Mouse (Mus musculus) limb, embryonic 13.5 days (tissue): ENCODE measurements around the gene Eif4enif1. TPM values are rescaled to one million over a fixed set of nuclear protein-coding genes. Genes with fewer than 3 reads are reported as not detected.
"Not testable (repeated sequence)": the region's sequence is repeated elsewhere in the genome, so short reads cannot be mapped to it uniquely, and the experiment has no call there.

Experiments
- ATAC-seq: fragments of 200-750 bp; cut with Nextera tagmentation; 2 replicates; pipeline ENCODE4 v1.8.0; 2017; ENCODE audit warnings: low read depth, moderate number of reproducible peaks, moderate TSS enrichment; ENCODE audit not compliant: low FRiP score
- H3K27ac ChIP-seq: fragments of 300-500 bp; sonication (generic); 2 replicates; pipeline ENCODE4 v1.5.1; 2015; ENCODE audit warnings: inconsistent platforms, mild to moderate bottlenecking, moderate library complexity
- H3K27me3 ChIP-seq: fragments of 300-500 bp; sonication (generic); 2 replicates; pipeline ENCODE4 v1.6.1; 2015; ENCODE audit warnings: mild to moderate bottlenecking, inconsistent platforms
- H3K36me3 ChIP-seq: fragments of 300-500 bp; sonication (generic); 2 replicates; pipeline ENCODE4 v1.6.1; 2015; ENCODE audit warnings: inconsistent platforms, mild to moderate bottlenecking, moderate library complexity
- H3K4me1 ChIP-seq: fragments of 300-500 bp; sonication (generic); 2 replicates; pipeline ENCODE4 v1.6.1; 2015; ENCODE audit warnings: inconsistent platforms
- H3K4me2 ChIP-seq: fragments of 300-500 bp; sonication (generic); replicated peaks from 2 replicates; pipeline ENCODE4 v1.6.1; 2015; ENCODE audit warnings: inconsistent platforms, mild to moderate bottlenecking, moderate library complexity
- H3K4me3 ChIP-seq: fragments of 300-500 bp; sonication (generic); 2 replicates; pipeline ENCODE4 v1.5.1; 2015; ENCODE audit warnings: moderate library complexity, mild to moderate bottlenecking, inconsistent platforms
- H3K9ac ChIP-seq: fragments of 300-500 bp; sonication (generic); 2 replicates; pipeline ENCODE4 v1.6.1; 2015; ENCODE audit warnings: mild to moderate bottlenecking, inconsistent platforms
- H3K9me3 ChIP-seq: fragments of 300-500 bp; sonication (generic); 2 replicates; pipeline ENCODE4 v1.6.1; 2016; ENCODE audit warnings: inconsistent platforms
- WGBS: fragments of 180-500 bp; shearing (Covaris S2); methylation state at CpG from one replicate; pipeline ENCODE4 v1.1.7; 2015; 5-methylcytosine and 5-hydroxymethylcytosine counted together
- polyA plus RNA-seq: library from polyadenylated mRNA; unstranded; fragments of >200 nt; fragmentation: Nextera tagmentation; extraction: Ambion mirVana; gene quantifications from 2 replicates; pipeline ENCODE4 v1.2.1, GENCODE M21; 2015

Eif4enif1 gene
- polyA plus RNA-seq, 1 experiment from 2014 or later, result 68.8 TPM

DNA sequence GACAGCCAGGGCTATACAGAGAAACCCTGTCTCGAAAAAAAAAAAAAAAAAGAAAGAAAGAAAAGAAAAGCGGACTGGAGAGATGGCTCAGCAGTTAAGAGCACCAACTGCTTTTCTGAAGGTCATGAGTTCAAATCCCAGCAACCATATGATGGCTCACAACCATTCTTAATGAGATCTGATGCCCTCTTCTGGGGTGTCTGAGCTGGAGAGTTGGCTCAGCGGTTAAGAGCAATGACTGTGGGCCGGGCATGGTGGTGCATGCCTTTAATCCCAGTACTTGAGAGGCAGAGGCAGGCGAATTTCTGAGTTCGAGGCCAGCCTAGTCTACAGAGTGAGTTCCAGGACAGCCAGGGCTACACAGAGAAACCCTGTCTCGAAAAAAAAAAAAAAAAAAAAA lies 1.6 kb upstream of the Eif4enif1 start:
- H3K9me3 ChIP-seq, H3K9ac ChIP-seq, H3K27me3 ChIP-seq, ATAC-seq, H3K4me3 ChIP-seq, H3K27ac ChIP-seq, H3K4me2 ChIP-seq: not testable (repeated sequence)
- Histone ChIP-seq H3K36me3 (peaks cover 11% of the 10 kb centered on the region), H3K4me1 (peaks cover 11% of the 10 kb centered on the region)
- 95% methylated on average over 6 of the region's 7 CpGs for WGBS

DNA sequence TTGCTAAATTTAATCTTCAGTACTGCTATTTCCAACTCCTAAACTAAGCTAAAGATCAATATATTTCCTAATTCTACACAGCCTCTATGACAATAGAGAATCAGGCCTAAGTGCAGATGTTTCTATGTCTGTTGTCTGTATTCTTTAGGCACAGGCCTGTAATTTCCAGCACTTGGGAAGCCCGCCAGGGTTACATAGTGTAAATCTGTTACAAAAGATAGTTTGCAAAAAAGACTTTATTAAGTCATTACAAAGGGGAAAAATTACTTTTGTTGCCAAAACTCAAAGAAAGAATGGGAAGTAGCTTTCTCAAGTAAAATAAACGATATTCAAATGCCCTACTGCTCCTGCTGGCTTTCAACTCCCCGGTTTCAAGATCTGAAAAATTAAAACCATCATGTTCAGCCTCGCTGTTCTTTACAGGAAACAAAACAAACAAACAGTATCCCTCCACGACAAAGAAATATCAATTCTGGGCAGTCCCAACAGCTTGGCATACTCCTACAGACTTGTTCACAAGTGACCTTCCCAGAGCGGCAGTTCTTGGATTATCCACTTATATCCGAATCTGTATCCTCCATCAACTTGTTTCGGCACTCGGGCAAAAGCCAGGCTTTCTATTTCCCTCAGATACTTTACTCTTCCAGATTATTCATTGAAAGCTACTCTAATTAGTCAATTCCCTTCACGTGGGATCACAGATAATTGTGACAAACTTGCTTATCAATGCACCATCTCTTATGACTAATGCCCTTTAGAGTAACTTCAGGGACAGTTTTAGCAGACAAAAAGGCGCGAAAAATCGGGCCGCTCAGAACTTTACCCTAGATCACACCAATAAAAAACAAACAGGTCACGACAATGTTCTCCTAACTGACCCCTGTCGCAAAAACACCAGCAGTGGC lies 614 bp upstream of the Eif4enif1 start:
- Histone ChIP-seq H3K4me1 (peaks cover 11% of the 10 kb centered on the region), H3K9ac (peak overlapping the region; percentile 8; the same call in 1 of the 2 replicates), H3K27me3 (no peaks in the 10 kb centered on the region), H3K9me3 (no peaks in the 10 kb centered on the region), H3K36me3 (peaks cover 21% of the 10 kb centered on the region), H3K27ac (no peak overlapping the region), H3K4me3 (peak overlapping the region; percentile 44), H3K4me2 (peak overlapping the region; percentile 42)
- 7% methylated on average over 16 of the region's 16 CpGs for WGBS
- no peak for ATAC-seq

DNA sequence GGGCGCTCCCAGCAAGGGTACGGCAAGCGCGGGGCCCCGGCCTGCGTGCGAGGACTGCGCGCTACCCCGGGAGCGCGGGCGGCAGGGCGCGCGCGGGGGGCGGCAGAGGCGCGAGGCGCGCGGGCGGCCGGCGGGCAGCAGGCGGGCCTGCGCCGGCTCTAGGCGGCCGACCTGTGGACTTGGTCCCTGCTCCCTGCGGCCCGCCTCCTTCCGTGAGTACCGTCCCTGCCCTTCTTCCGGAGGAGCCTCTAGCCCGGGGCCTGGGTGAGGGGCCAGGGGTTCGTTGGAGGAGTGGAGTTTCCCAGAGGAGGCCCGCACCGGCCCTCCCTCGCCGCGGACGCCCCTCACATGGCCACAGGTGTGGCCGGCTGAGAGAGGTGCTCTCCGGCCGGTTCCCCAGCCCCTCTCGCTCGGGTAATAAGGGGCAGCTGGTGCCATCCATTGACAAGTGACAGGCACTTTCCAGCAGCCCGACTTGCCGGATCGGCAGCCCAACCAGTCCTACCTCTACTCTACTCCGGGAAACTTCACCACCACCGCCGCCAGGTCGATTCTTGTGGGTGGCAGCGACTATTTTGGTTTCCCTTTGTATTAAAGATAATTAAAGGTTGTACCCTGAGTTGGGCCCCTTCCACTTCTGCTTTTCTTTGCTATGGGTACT lies 719 bp downstream of the Eif4enif1 start:
- Histone ChIP-seq H3K4me3 (peak overlapping the region; percentile 44), H3K4me1 (peaks cover 11% of the 10 kb centered on the region), H3K4me2 (peak overlapping the region; percentile 48), H3K27ac (peak overlapping the region; percentile 0; the same call in 1 of the 2 replicates), H3K27me3 (no peaks in the 10 kb centered on the region), H3K9me3 (no peaks in the 10 kb centered on the region), H3K36me3 (peaks cover 34% of the 10 kb centered on the region), H3K9ac (peak overlapping the region; percentile 60)
- 1% methylated on average over 54 of the region's 57 CpGs for WGBS
- peak; percentile 11; the same call in 1 of the 2 replicates for ATAC-seq

DNA sequence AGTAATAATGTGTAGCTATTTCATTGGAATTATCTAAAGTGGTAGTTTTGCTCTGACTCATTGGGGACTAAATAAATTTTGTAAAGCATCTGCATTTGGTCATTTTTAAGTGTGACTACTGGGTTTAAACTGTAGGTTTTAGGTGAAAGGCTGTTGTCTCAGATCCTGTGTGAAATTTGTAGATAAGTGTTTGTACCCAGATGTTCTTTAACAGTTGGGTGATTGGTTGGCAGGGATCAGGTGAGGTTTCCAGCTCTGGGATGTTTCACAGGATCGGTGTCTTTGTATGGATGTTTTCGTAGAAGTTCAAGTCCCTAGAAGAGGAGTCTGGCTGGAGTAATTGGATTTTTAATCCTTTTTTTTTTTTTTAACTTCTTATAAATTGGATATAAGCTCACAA lies 1.6 kb downstream of the Eif4enif1 start:
- 86% methylated on average over 2 of the region's 2 CpGs for WGBS
- H3K4me3 ChIP-seq, result peak overlapping the region; percentile 44
- ATAC-seq, result no peak
- peak overlapping the region; percentile 48 for H3K4me2 ChIP-seq
- no peaks in the 10 kb centered on the region for H3K9me3 ChIP-seq
- H3K9ac ChIP-seq, result no peak overlapping the region
- no peaks in the 10 kb centered on the region for H3K27me3 ChIP-seq
- H3K4me1 ChIP-seq, result peaks cover 11% of the 10 kb centered on the region
- H3K36me3 ChIP-seq, result peaks cover 43% of the 10 kb centered on the region
- H3K27ac ChIP-seq, result no peak overlapping the region

DNA sequence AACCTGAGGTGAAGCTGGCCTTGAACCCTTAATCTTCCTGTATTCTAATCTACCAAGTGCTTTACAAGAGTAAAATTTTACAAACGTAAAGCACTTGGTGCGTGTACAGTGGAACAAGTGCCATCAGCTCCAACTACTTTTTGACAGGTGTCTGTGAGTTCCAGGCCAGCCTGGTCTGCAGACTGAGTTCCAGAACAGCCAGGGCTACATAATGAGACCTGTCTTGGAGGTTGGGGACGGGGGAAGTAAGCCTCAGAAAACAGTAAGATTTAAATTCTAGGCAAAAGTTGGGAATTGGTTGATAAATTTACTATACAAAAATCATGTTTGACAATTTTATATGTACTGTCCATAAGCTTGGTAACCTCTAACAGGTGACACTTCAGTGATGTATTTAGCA lies 3.0 kb downstream of the Eif4enif1 start:
- H3K4me3 ChIP-seq, result no peak overlapping the region
- no peak overlapping the region for H3K27ac ChIP-seq
- no peaks in the 10 kb centered on the region for H3K9me3 ChIP-seq
- 90% methylated on average over 3 of the region's 3 CpGs for WGBS
- peaks cover 11% of the 10 kb centered on the region for H3K4me1 ChIP-seq
- peaks cover 54% of the 10 kb centered on the region for H3K36me3 ChIP-seq
- no peak overlapping the region for H3K4me2 ChIP-seq
- no peaks in the 10 kb centered on the region for H3K27me3 ChIP-seq
- no peak overlapping the region for H3K9ac ChIP-seq
- ATAC-seq, result no peak

DNA sequence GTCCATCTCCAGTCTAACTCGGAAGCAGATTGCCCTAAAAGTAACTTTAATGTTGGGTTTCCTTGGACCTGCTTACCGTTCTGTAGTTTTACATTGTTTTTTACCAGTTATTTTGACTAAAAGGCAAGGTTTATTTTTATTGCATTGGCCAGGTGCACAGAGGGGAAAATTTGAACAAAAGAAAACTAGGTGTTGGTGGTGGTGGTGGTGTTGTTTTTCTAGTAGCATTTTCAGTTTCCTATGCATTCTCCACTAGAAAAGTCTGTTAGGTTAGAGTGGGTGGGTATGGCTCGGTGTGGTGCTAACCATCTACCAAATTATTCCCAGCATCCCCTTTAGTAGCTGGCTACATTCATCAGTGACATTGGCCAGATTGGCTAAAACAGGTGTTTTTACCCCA lies 4.6 kb downstream of the Eif4enif1 start:
- peaks cover 63% of the 10 kb centered on the region for H3K36me3 ChIP-seq
- 96% methylated on average over 3 of the region's 3 CpGs for WGBS
- no peak overlapping the region for H3K4me3 ChIP-seq
- H3K9ac ChIP-seq, result no peak overlapping the region
- peaks cover 11% of the 10 kb centered on the region for H3K4me1 ChIP-seq
- ATAC-seq, result no peak
- H3K27me3 ChIP-seq, result no peaks in the 10 kb centered on the region
- H3K4me2 ChIP-seq, result no peak overlapping the region
- no peaks in the 10 kb centered on the region for H3K9me3 ChIP-seq
- no peak overlapping the region for H3K27ac ChIP-seq

DNA sequence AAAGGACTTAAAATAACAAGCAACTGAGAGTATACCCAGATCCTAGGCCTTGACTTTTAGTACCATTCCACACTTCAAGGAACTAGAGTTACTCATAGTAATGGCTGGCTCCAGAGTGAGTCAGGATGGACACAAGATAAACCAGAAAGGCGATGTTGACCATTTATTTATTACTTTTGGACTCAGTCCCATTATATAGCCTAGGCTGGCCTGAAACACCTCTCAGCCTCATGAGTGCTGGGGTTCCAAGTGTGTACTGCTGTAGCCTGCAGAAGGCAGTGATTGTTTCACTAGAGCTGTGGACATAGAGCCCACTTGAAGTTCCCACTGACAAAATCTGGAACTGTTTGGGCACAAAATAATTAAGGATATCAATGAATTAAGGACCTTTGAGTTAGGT lies 10.3 kb downstream of the Eif4enif1 start:
- no peak overlapping the region for H3K4me2 ChIP-seq
- 88% methylated on average over 1 of the region's 1 CpGs for WGBS
- peaks cover 80% of the 10 kb centered on the region for H3K36me3 ChIP-seq
- H3K27ac ChIP-seq, result no peak overlapping the region
- ATAC-seq, result no peak
- no peaks in the 10 kb centered on the region for H3K9me3 ChIP-seq
- no peaks in the 10 kb centered on the region for H3K4me1 ChIP-seq
- no peak overlapping the region for H3K9ac ChIP-seq
- H3K27me3 ChIP-seq, result no peaks in the 10 kb centered on the region
- H3K4me3 ChIP-seq, result no peak overlapping the region

DNA sequence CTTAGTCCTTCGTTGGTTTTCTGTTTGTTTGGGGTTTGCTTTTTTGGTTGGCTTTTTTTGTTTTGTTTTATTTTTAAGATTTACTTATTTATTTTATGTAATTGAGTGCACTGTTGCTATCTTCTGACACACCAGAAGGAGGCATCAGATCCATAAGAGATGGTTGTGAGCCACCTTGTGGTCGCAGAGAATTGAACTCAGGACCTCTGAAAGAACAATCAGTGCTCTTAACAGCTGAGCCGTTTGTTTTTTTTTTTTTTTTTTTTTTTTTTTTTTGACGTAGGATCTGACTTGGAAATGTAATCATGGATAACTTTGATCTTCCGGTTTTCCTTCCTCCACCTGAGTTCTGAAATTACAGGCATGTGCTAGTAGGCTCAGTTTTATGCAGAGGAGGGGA lies 20.9 kb downstream of the Eif4enif1 start:
- no peaks in the 10 kb centered on the region for H3K27me3 ChIP-seq
- H3K4me1 ChIP-seq, result no peaks in the 10 kb centered on the region
- no peak for ATAC-seq
- no peak overlapping the region for H3K27ac ChIP-seq
- no peak overlapping the region for H3K4me3 ChIP-seq
- no peak overlapping the region for H3K4me2 ChIP-seq
- no peak overlapping the region for H3K9ac ChIP-seq
- H3K9me3 ChIP-seq, result no peaks in the 10 kb centered on the region
- H3K36me3 ChIP-seq, result peaks cover 82% of the 10 kb centered on the region
- 80% methylated on average over 5 of the region's 5 CpGs for WGBS

DNA sequence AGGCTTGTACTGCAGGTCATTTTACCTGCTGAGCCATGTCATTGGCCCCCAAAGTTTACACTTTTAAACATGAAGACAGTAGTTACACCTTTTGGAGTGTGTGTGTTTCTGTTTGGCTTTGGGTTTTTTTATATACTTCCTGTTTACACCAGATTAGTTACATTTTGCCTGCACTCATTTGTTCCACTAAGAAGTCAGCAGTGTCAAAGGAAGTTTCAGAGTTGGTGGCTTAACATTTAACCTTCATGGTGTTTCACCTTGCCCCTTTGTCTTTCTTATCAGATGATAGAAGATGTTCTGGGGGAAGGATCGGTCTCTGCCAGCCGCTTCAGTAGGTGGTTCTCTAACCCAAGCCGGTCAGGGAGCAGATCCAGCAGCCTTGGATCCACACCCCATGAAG lies 24.9 kb downstream of the Eif4enif1 start:
- Histone ChIP-seq H3K27ac (no peak overlapping the region), H3K4me3 (no peak overlapping the region), H3K27me3 (no peaks in the 10 kb centered on the region), H3K4me1 (no peaks in the 10 kb centered on the region), H3K36me3 (peaks cover 86% of the 10 kb centered on the region), H3K4me2 (no peak overlapping the region), H3K9ac (no peak overlapping the region), H3K9me3 (no peaks in the 10 kb centered on the region)
- 95% methylated on average over 3 of the region's 3 CpGs for WGBS
- no peak for ATAC-seq

DNA sequence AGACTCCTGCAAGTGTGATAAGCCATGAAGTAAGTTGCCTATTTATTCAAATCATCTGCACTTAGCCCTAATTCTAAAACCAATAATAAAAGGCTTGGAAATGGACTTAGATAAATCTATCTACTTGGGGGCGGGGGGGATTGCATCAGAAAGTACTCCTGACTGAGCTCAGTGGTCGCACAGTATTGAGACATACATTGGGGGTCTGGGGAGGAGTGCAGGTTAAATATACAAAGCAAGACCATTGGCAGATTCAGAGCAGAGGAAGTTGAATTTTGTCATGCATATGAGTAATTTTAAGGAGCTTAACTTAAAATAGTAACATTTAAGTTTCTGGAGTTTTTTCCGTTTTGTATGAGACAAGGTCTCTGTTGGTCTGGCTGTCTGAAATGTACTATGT lies 30.1 kb downstream of the Eif4enif1 start:
- H3K4me1 ChIP-seq, result no peaks in the 10 kb centered on the region
- no peak for ATAC-seq
- H3K9ac ChIP-seq, result no peak overlapping the region
- no peak overlapping the region for H3K27ac ChIP-seq
- H3K27me3 ChIP-seq, result no peaks in the 10 kb centered on the region
- no peak overlapping the region for H3K4me2 ChIP-seq
- H3K4me3 ChIP-seq, result no peak overlapping the region
- peaks cover 89% of the 10 kb centered on the region for H3K36me3 ChIP-seq
- peaks cover 3% of the 10 kb centered on the region; the same call in 1 of the 2 replicates for H3K9me3 ChIP-seq
- 88% methylated on average over 3 of the region's 3 CpGs for WGBS

DNA sequence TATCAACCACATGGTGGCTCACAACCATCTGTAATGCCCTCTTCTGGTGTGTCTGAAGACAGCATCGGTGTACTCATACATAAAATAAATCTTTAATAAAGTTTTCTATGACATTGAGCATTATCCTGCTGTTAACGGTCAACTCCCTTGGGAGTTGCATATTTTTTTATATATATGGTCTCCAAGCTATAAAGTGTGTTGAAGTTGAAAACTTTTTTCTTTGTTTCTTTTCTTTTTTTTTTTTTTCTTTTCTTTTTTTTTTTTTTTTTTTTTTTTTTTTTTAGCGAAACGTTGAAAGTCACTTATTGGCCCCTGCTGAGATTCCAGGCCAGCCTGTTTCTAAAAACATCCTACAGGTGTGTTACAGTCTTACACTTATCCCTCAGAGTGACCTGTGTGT lies 31.5 kb downstream of the Eif4enif1 start:
- ATAC-seq, result no peak
- H3K9me3 ChIP-seq, result peaks cover 4% of the 10 kb centered on the region; the same call in 1 of the 2 replicates
- H3K4me1 ChIP-seq, result no peaks in the 10 kb centered on the region
- no peak overlapping the region for H3K4me2 ChIP-seq
- no peak overlapping the region for H3K9ac ChIP-seq
- H3K4me3 ChIP-seq, result no peak overlapping the region
- H3K36me3 ChIP-seq, result peaks cover 95% of the 10 kb centered on the region
- no peak overlapping the region for H3K27ac ChIP-seq
- no peaks in the 10 kb centered on the region for H3K27me3 ChIP-seq
- WGBS, result 85% methylated on average over 4 of the region's 4 CpGs

DNA sequence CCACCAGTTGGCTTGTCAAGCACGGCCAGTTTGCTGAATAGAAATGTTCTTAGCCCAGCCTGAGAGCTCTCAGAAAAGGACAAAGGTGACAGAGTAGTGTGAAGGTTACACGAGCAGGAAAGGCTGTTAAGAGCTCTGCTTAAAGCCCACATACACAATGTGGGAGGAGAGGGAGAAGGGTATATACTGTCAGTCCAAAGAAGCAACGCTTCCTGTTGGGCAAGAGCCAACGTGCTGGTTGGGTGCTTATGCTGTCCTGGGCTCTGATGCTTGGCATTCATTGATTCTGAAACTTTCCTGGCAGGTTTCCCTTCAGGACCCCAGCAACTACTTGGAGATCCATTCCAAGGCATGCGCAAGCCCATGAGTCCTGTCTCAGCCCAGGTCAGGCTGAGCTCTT lies 33.1 kb downstream of the Eif4enif1 start:
- H3K36me3 ChIP-seq, result peaks cover 95% of the 10 kb centered on the region
- WGBS, result 92% methylated on average over 5 of the region's 5 CpGs

More for the DNA sequence above, 33.1 kb downstream of the Eif4enif1 start:
- no peak overlapping the region for H3K4me2 ChIP-seq
- no peak overlapping the region for H3K27ac ChIP-seq
- H3K9ac ChIP-seq, result no peak overlapping the region
- no peak overlapping the region for H3K4me3 ChIP-seq
- H3K27me3 ChIP-seq, result no peaks in the 10 kb centered on the region
- ATAC-seq, result no peak
- H3K4me1 ChIP-seq, result no peaks in the 10 kb centered on the region
- H3K9me3 ChIP-seq, result peaks cover 4% of the 10 kb centered on the region; the same call in 1 of the 2 replicates
